Mouse (Mus musculus) lung, embryonic 16.5 days (tissue): Measurements from ENCODE around the gene Nynrin. TPM values are rescaled to one million over a fixed set of nuclear protein-coding genes. Genes with fewer than 3 reads are reported as not detected.

Source experiments
- ATAC-seq: fragments of 200-750 bp; cut with Nextera tagmentation; 2 replicates; pipeline ENCODE4 v1.8.0; 2017; ENCODE audit warnings: low read depth, mild to moderate bottlenecking, moderate library complexity
- H3K27ac ChIP-seq: fragments of 300-500 bp; sonication (generic); 2 replicates; pipeline ENCODE4 v1.5.1; 2014; ENCODE audit warnings: mild to moderate bottlenecking, control low read depth, low read length
- H3K27me3 ChIP-seq: fragments of 300-500 bp; sonication (generic); 2 replicates; pipeline ENCODE4 v1.6.1; 2014; ENCODE audit warnings: low read depth, low read length, mixed read lengths; ENCODE audit not compliant: control insufficient read depth, insufficient read depth
- H3K36me3 ChIP-seq: fragments of 300-500 bp; sonication (generic); 2 replicates; pipeline ENCODE4 v1.6.1; 2014; ENCODE audit warnings: low read length; ENCODE audit not compliant: control insufficient read depth, insufficient read depth
- H3K4me1 ChIP-seq: fragments of 300-500 bp; sonication (generic); replicated peaks from 2 replicates; pipeline ENCODE4 v1.6.1; 2014; ENCODE audit warnings: low read length, mixed read lengths; ENCODE audit not compliant: control insufficient read depth, insufficient read depth
- H3K4me2 ChIP-seq: fragments of 300-500 bp; sonication (generic); 2 replicates; pipeline ENCODE4 v1.6.1; 2014; ENCODE audit warnings: low read depth, low read length, control low read depth
- H3K4me3 ChIP-seq: fragments of 300-500 bp; sonication (generic); 2 replicates; pipeline ENCODE4 v1.5.1; 2014; ENCODE audit warnings: mild to moderate bottlenecking, low read length, control low read depth
- H3K9ac ChIP-seq: fragments of 300-500 bp; sonication (generic); 2 replicates; pipeline ENCODE4 v1.6.1; 2014; ENCODE audit warnings: low read length, control low read depth
- H3K9me3 ChIP-seq: fragments of 300-500 bp; sonication (generic); 2 replicates; pipeline ENCODE4 v1.6.1; 2016; ENCODE audit warnings: low read length; ENCODE audit not compliant: control insufficient read depth
- WGBS: fragments of 180-500 bp; shearing (Covaris S2); extraction: QIAGEN DNeasy Blood & Tissue Kit; methylation state at CpG from one replicate; pipeline ENCODE4 v1.1.7; 2014; 5-methylcytosine and 5-hydroxymethylcytosine counted together
- polyA plus RNA-seq: library from polyadenylated mRNA; unstranded; fragments of >200 nt; fragmentation: Nextera tagmentation; extraction: Ambion mirVana; gene quantifications from 2 replicates; pipeline ENCODE4 v1.2.1, GENCODE M21; 2015

Gene Nynrin
- polyA plus RNA-seq, 1 experiment from 2014 or later = 18.8 TPM

- Histone ChIP-seq H3K4me2 (peak overlapping the region; percentile 60), H3K9me3 (no peaks in the 10 kb centered on the region), H3K9ac (peak overlapping the region; percentile 87), H3K4me3 (peak overlapping the region; percentile 69), H3K27ac (peak overlapping the region; percentile 98), H3K4me1 (peaks cover 27% of the 10 kb centered on the region), H3K36me3 (peaks cover 7% of the 10 kb centered on the region; the same call in 1 of the 2 replicates), H3K27me3 (no peaks in the 10 kb centered on the region)
- under 1% methylated on average over 32 of the region's 32 CpGs for WGBS
- peak; percentile 26 for ATAC-seq
These were observed 29.2 kb upstream of the Nynrin start for GRCm38 (mm10) chr14:55824481-55825215.

DNA sequence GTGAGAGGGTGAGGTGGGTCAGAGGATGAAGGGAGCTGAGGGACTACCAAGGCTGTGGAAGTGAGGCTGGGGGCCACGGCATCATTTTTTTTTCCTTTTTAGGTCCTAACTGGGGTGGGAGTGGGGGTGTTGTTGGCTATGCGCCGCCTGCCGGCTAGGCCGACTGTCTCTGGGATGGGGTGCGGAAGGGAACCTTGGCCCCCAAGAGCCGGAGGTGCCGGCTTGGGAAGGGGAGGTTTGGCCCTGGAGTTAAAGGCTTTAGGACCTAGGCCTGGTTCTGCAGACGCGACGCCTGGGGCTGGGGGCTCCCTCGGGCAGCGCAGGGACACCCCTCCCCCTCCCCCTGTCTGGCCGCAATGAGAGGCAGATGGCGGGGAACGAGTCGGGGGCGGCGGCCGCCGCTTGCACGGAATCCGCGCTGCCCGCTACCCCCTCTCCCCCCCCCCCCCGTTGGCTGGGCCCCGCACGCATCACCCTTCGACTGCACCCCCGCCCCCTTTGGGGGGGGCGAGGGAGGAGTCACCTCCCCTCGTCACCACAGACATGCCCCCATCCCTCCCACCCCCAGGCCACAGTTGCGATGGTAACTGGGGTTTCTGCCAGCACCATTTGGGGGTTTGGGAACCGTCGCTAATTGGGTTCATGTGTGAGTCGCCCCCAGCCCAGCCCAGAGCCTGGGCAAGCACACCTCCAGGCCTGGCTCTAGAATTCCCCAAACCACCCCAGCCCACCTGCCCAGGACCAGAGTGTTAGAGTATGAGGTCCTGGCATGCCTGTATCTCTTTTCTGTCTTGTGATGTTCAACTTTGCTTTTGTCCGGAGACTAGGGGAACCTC, 28.4 kb upstream of the Nynrin start:
- Histone ChIP-seq H3K4me2 (peak overlapping the region; percentile 60), H3K27ac (peak overlapping the region; percentile 98), H3K9ac (peak overlapping the region; percentile 87), H3K4me3 (peak overlapping the region; percentile 69), H3K36me3 (peaks cover 9% of the 10 kb centered on the region; the same call in 1 of the 2 replicates), H3K27me3 (no peaks in the 10 kb centered on the region), H3K4me1 (peaks cover 32% of the 10 kb centered on the region), H3K9me3 (no peaks in the 10 kb centered on the region)
- 2% methylated on average over 15 of the region's 37 CpGs for WGBS
- peak; percentile 2; the same call in 1 of the 2 replicates for ATAC-seq

GRCm38 (mm10) chr14:55826142-55826541, 27.7 kb upstream of the Nynrin start:
- Histone ChIP-seq H3K4me2 (peak overlapping the region; percentile 60), H3K36me3 (peaks cover 11% of the 10 kb centered on the region; the same call in 1 of the 2 replicates), H3K4me3 (peak overlapping the region; percentile 69), H3K9ac (peak overlapping the region; percentile 87), H3K9me3 (no peaks in the 10 kb centered on the region), H3K4me1 (peaks cover 32% of the 10 kb centered on the region), H3K27me3 (no peaks in the 10 kb centered on the region), H3K27ac (peak overlapping the region; percentile 72)
- 4% methylated on average over 15 of the region's 15 CpGs for WGBS
- ATAC-seq = no peak

DNA sequence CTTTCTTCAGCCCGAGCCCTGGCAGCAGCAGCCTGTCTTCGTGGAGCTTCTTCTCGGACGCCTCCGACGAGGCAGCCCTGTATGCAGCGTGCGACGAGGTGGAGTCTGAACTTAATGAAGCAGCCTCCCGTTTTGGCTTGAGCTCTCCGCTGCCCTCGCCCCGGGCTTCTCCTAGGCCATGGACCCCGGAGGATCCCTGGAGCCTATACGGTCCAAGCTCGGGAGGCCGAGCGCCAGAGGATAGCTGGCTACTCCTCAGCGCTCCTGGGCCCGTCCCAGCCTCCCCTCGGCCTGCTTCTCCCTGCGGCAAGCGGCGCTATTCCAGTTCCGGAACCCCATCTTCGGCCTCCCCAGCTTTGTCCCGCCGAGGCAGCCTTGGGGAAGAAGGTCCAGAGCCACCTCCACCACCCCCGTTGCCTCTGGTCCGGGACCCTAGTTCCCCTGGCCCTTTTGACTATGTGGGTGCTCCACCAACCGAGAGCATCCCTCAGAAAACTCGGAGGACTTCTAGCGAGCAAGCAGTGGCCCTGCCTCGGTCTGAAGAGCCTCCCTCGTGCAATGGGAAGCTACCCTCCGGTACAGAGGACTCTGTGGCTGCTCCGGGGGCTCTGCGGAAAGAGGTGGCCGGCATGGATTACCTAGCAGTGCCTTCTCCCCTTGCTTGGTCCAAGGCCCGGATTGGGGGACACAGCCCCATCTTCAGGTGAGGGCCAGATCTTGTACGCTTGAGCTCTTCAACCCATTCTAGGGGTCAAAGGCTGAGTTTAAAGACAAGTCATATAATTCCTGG, 27.1 kb upstream of the Nynrin start:
- Histone ChIP-seq H3K27ac (0 out of 2 replicates have a peak overlapping the region, but pooled peaks have one; percentile 19), H3K9ac (peak overlapping the region; percentile 87), H3K4me1 (peaks cover 32% of the 10 kb centered on the region), H3K4me3 (peak overlapping the region; percentile 69), H3K4me2 (peak overlapping the region; percentile 60), H3K9me3 (no peaks in the 10 kb centered on the region), H3K36me3 (peaks cover 13% of the 10 kb centered on the region; the same call in 1 of the 2 replicates), H3K27me3 (no peaks in the 10 kb centered on the region)
- ATAC-seq = no peak
- 18% methylated on average over 39 of the region's 41 CpGs for WGBS

DNA sequence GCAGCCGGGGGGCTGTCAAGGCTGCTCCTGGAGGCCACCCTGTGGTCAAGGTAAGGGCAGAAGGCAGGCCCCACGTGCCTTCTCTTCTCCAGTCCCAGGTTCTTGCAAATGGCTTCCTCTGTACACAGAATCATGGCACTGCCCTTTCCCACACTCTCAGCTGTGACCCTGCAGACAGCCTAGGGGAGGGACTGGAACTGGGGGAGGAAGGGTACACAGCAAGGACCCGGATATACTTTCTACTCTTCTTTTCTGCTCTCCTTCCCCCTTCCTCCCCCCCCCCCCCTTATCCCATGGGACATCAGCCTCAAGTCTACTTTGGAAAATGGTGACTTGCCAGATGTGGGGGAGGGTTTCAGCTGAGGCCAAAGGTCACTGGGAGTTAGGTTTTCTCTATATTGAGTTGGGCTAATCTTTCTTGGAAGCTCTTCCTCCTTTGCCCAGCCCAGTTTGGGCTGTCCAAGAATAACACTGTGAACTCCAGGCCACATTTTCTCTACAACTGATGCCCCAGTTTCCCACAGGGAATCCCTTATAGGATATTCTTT, 25.0 kb upstream of the Nynrin start:
- H3K27ac ChIP-seq = no peak overlapping the region
- peak overlapping the region; percentile 29; the same call in 1 of the 2 replicates for H3K4me2 ChIP-seq
- peaks cover 28% of the 10 kb centered on the region for H3K4me1 ChIP-seq
- no peak overlapping the region; the same call in 1 of the 2 replicates for H3K9ac ChIP-seq
- ATAC-seq = no peak
- 47% methylated on average over 3 of the region's 3 CpGs for WGBS
- H3K36me3 ChIP-seq = peaks cover 16% of the 10 kb centered on the region; the same call in 1 of the 2 replicates
- no peaks in the 10 kb centered on the region for H3K9me3 ChIP-seq
- no peaks in the 10 kb centered on the region for H3K27me3 ChIP-seq
- H3K4me3 ChIP-seq = no peak overlapping the region

DNA sequence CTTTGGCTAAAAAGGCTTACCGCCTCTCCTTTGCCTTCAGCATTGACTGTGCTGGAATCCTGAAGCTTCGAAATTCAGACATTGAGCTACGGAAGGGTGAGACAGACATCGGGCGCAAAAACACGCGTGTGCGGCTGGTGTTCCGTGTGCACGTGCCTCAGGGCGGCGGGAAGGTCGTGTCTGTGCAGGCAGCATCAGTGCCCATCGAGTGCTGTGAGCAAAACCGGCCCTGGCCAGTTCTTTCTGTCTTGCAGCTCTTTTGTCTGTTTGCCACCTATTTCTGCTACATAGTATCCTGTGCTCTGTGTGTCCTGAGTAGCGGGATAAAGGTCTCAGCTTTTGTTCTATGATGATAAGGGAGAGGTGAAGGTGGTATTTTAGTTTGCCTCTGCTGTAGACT, 24.0 kb upstream of the Nynrin start:
- WGBS = 87% methylated on average over 16 of the region's 16 CpGs
- H3K4me1 ChIP-seq = peaks cover 31% of the 10 kb centered on the region
- H3K9me3 ChIP-seq = no peaks in the 10 kb centered on the region
- no peak overlapping the region for H3K4me2 ChIP-seq
- no peaks in the 10 kb centered on the region for H3K27me3 ChIP-seq
- H3K4me3 ChIP-seq = no peak overlapping the region
- ATAC-seq = no peak
- no peak overlapping the region for H3K9ac ChIP-seq
- no peak overlapping the region for H3K27ac ChIP-seq
- peaks cover 16% of the 10 kb centered on the region; the same call in 1 of the 2 replicates for H3K36me3 ChIP-seq

- no peak overlapping the region for H3K4me2 ChIP-seq
- H3K27ac ChIP-seq = 0 out of 2 replicates have a peak overlapping the region, but pooled peaks have one; percentile 25
- H3K4me1 ChIP-seq = peaks cover 32% of the 10 kb centered on the region
- H3K9ac ChIP-seq = no peak overlapping the region
- H3K27me3 ChIP-seq = no peaks in the 10 kb centered on the region
- 46% methylated on average over 4 of the region's 4 CpGs for WGBS
- H3K9me3 ChIP-seq = no peaks in the 10 kb centered on the region
- peak; percentile 50 for ATAC-seq
- H3K4me3 ChIP-seq = no peak overlapping the region
- peaks cover 16% of the 10 kb centered on the region; the same call in 1 of the 2 replicates for H3K36me3 ChIP-seq
These were observed 23.5 kb upstream of the Nynrin start for GRCm38 (mm10) chr14:55830331-55830730.

DNA sequence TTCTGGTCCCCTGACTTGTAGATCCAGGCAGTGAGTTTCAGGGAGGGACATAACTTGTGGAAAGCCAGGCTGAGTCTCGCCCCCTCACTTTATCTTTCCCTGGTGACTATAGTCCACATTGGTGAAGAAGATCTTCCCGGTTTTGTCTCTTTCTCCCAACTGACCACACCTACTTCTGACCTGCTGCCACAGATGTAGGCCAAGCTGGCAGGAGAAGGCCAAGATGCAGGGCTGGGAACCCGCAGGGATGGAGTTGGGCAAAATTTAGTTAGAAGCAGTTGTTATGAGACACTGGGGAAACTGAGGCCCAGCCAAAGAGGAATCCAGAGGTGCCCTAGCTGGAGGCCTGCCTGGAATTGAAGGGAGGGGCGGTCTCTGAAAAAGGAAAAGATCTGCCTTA, 20.7 kb upstream of the Nynrin start:
- ATAC-seq = no peak
- H3K4me3 ChIP-seq = no peak overlapping the region
- H3K27ac ChIP-seq = no peak overlapping the region
- H3K27me3 ChIP-seq = no peaks in the 10 kb centered on the region
- H3K9me3 ChIP-seq = no peaks in the 10 kb centered on the region
- no peak overlapping the region for H3K4me2 ChIP-seq
- 78% methylated on average over 4 of the region's 4 CpGs for WGBS
- H3K4me1 ChIP-seq = peaks cover 19% of the 10 kb centered on the region
- peaks cover 16% of the 10 kb centered on the region; the same call in 1 of the 2 replicates for H3K36me3 ChIP-seq
- no peak overlapping the region for H3K9ac ChIP-seq
